Mouse (Mus musculus) small intestine, adult 2 months (tissue): ENCODE data around the gene Wdr95. TPM values are rescaled to one million over a fixed set of nuclear protein-coding genes. Genes with fewer than 3 reads are reported as not detected.
A peak's percentile ranks its signal among the peaks of the same experiment; 100 is the strongest.

Experiments used
- H3K27ac ChIP-seq: fragments of 200-500 bp; 2 replicates; pipeline ENCODE4 v1.5.1; 2012; ENCODE audit warnings: low read depth, low read length, control low read depth, inconsistent platforms; ENCODE audit not compliant: insufficient read depth
- H3K27me3 ChIP-seq: fragments of 200-500 bp; 2 replicates; pipeline ENCODE4 v1.6.1; 2012; ENCODE audit warnings: mild to moderate bottlenecking, moderate library complexity, low read length, inconsistent platforms; ENCODE audit not compliant: control insufficient read depth, insufficient read depth
- H3K36me3 ChIP-seq: fragments of 200-500 bp; 2 replicates; pipeline ENCODE4 v1.6.1; 2012; ENCODE audit warnings: mild to moderate bottlenecking, low read length, control low read depth, inconsistent platforms; ENCODE audit not compliant: control insufficient read depth, insufficient read depth
- H3K4me1 ChIP-seq: fragments of 200-500 bp; 2 replicates; pipeline ENCODE4 v1.6.1; 2012; ENCODE audit warnings: low read length, inconsistent platforms, mixed read lengths; ENCODE audit not compliant: control insufficient read depth, insufficient read depth, insufficient read length
- H3K4me3 ChIP-seq: fragments of 200-500 bp; 2 replicates; pipeline ENCODE4 v1.5.1; 2012; ENCODE audit warnings: low read depth, mild to moderate bottlenecking, control low read depth, inconsistent platforms, low read length, moderate library complexity
- CTCF ChIP-seq: fragments of 200-500 bp; IDR thresholded peaks from 2 replicates; pipeline ENCODE4 v1.5.1; 2012; ENCODE audit warnings: low read depth, mild to moderate bottlenecking, control low read depth, inconsistent platforms, low read length, moderate library complexity, mixed read lengths; ENCODE audit not compliant: insufficient replicate concordance, insufficient read length; ENCODE audit errors: extremely low read depth
- POLR2A ChIP-seq: fragments of 200-500 bp; IDR thresholded peaks from 2 replicates; pipeline ENCODE4 v1.6.1; 2012; ENCODE audit warnings: low read depth, mild to moderate bottlenecking, control low read depth, inconsistent platforms, low read length, moderate library complexity
- WGBS: fragments of 180-500 bp; shearing (Covaris S2); methylation state at CpG from one replicate; pipeline ENCODE4 v1.1.7; 2018; 5-methylcytosine and 5-hydroxymethylcytosine counted together
- polyA plus RNA-seq: library from polyadenylated mRNA; depleted of rRNA; stranded (reverse); fragments of >200 nt; gene quantifications from 2 replicates; pipeline ENCODE4 v1.2.3, GENCODE M21; 2012

Wdr95 gene
- polyA plus RNA-seq, 1 experiment, result not detected

- TF ChIP-seq CTCF (no peak), POLR2A (no peak)
- no peak overlapping the region for H3K4me3 ChIP-seq
- H3K36me3 ChIP-seq, result no peaks in the 10 kb centered on the region
- no peaks in the 10 kb centered on the region for H3K27me3 ChIP-seq
- H3K27ac ChIP-seq, result no peak overlapping the region
- 66% methylated on average over 20 of the region's 20 CpGs for WGBS
- H3K4me1 ChIP-seq, result no peaks in the 10 kb centered on the region
Measured at GRCm38 (mm10) chr5:149508094-149509029, 20.1 kb upstream of the Wdr95 start.

GRCm38 (mm10) chr5:149510323-149510722, 18.2 kb upstream of the Wdr95 start:
- WGBS, result 75% methylated on average over 13 of the region's 13 CpGs
- TF ChIP-seq CTCF (no peak), POLR2A (no peak)
- Histone ChIP-seq H3K4me3 (no peak overlapping the region), H3K36me3 (no peaks in the 10 kb centered on the region), H3K27me3 (no peaks in the 10 kb centered on the region), H3K27ac (no peak overlapping the region), H3K4me1 (no peaks in the 10 kb centered on the region)

DNA sequence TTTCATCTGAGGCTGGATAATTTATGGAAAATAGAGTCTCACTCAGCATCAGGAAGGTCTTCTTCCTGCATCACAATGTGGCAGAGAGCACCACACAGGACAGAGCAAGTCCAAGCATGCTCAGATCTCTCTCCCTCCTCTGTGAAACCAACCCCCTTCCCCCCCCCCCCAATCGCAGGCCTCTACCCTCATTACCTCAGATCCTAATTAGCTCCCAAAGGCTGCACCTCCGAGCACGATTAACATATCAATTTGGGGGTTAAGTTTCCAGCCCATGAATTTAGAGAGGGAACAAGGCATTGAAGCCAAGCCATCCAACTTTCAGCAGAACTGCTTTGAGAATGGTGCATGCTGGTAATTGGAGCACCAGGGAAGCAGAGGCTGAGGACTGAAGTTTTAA, 15.8 kb upstream of the Wdr95 start:
- Histone ChIP-seq H3K27me3 (no peaks in the 10 kb centered on the region), H3K4me3 (no peak overlapping the region), H3K4me1 (no peaks in the 10 kb centered on the region), H3K36me3 (no peaks in the 10 kb centered on the region), H3K27ac (no peak overlapping the region)
- TF ChIP-seq CTCF (no peak), POLR2A (no peak)
- WGBS, result 69% methylated on average over 3 of the region's 3 CpGs

DNA sequence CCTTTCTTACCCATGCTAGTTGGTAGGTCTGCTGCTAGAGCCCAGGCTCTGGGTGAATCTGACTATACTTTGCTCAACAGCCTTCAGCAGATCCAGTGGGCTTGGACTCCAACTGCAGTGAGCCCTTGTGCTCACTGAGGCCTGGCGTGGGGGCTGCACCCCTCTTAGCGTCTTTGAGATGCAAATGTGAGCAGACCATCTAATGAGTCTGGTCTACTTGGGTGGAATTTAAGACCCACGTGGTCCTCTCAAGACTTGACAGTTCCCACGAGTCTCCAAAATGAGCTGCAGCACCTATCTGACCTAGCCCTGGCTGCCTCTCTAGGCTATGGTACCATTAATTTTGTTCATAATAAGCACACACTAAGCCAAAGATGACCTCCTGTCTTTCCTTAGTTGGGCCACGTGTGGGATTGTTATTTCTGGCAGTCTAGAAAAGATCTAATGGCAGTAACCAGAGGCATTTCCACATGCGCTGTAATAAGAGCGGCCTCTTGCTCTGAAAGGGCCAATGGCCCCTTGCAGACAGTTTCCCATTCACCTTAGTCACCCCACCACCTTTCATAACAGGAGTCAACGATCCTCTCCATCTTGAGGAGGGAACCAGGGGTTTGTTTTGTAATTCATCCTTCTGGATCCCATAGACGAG, 14.9 kb upstream of the Wdr95 start:
- Histone ChIP-seq H3K4me3 (no peak overlapping the region), H3K27ac (no peak overlapping the region), H3K27me3 (no peaks in the 10 kb centered on the region), H3K36me3 (no peaks in the 10 kb centered on the region), H3K4me1 (no peaks in the 10 kb centered on the region)
- no peak for TF ChIP-seq CTCF
- TF ChIP-seq POLR2A, result no peak
- WGBS, result 72% methylated on average over 9 of the region's 9 CpGs

GRCm38 (mm10) chr5:149514087-149514671, 14.3 kb upstream of the Wdr95 start:
- H3K27ac ChIP-seq, result peak overlapping the region; percentile 32; the same call in 1 of the 2 replicates
- H3K36me3 ChIP-seq, result no peaks in the 10 kb centered on the region
- TF ChIP-seq CTCF (no peak), POLR2A (no peak)
- WGBS, result 32% methylated on average over 14 of the region's 14 CpGs
- no peaks in the 10 kb centered on the region for H3K27me3 ChIP-seq
- no peak overlapping the region for H3K4me3 ChIP-seq
- H3K4me1 ChIP-seq, result no peaks in the 10 kb centered on the region

DNA sequence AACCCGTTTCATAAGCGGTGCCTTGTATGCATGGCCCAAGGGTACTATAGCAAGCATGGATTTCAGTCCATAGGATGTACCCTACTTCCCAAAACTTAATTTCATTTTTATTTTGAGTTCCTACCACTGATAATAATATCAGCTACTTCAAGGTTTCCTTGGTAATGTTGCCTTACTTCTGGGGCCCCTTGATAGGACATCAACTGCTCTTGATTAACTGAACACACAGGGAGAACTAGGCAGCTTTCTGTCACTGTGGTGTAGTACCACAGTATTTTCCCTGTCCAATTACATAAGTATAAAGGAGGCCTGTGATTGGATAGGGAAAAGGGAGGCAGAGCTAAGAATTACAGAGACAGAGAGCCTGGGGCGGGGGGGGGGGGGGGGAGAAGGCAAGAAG, 13.6 kb upstream of the Wdr95 start:
- H3K36me3 ChIP-seq, result no peaks in the 10 kb centered on the region
- no peaks in the 10 kb centered on the region for H3K27me3 ChIP-seq
- H3K27ac ChIP-seq, result no peak overlapping the region
- no peak overlapping the region for H3K4me3 ChIP-seq
- TF ChIP-seq CTCF (no peak), POLR2A (no peak)
- WGBS, result 76% methylated on average over 3 of the region's 3 CpGs
- H3K4me1 ChIP-seq, result no peaks in the 10 kb centered on the region

- Histone ChIP-seq H3K36me3 (no peaks in the 10 kb centered on the region), H3K27ac (no peak overlapping the region), H3K4me1 (no peaks in the 10 kb centered on the region), H3K4me3 (no peak overlapping the region), H3K27me3 (no peaks in the 10 kb centered on the region)
- 68% methylated on average over 6 of the region's 6 CpGs for WGBS
- TF ChIP-seq POLR2A, result no peak
- TF ChIP-seq CTCF, result no peak
Measured at GRCm38 (mm10) chr5:149517116-149517515, 11.4 kb upstream of the Wdr95 start.
